Mouse (Mus musculus) MEL (cell line): ENCODE measurements around the gene Igdcc3. TPM values are rescaled to one million over a fixed set of nuclear protein-coding genes. Genes with fewer than 3 reads are reported as not detected.

ENCODE experiments used
- DNase-seq: peaks from one replicate; pipeline ENCODE4 v3.0.0; 2011; ENCODE audit warnings: low read depth, low spot score
- H3K27ac ChIP-seq: 2 replicates; pipeline ENCODE4 v1.5.1; 2012; ENCODE audit warnings: low read depth, mild to moderate bottlenecking, control low read depth, low read length, moderate library complexity; ENCODE audit not compliant: control insufficient read depth
- H3K27me3 ChIP-seq, 2 experiments: fragments of 150-350 bp in 1 of 2; sonication (generic) in 1 of 2; 2 replicates each; pipeline ENCODE4 v1.6.1; 2012; ENCODE audit warnings: low read length in 2 of 2, mild to moderate bottlenecking in 2 of 2, improper control_type of control experiment in 1 of 2, moderate library complexity in 1 of 2; ENCODE audit not compliant: insufficient read depth in 2 of 2, control insufficient read depth in 1 of 2
- H3K36me3 ChIP-seq, 2 experiments: 2 replicates each; pipeline ENCODE4 v1.6.1; 2012 to 2014; ENCODE audit warnings: low read length in 2 of 2, improper control_type of control experiment in 1 of 2, inconsistent platforms in 1 of 2, mild to moderate bottlenecking in 1 of 2; ENCODE audit not compliant: insufficient read depth in 2 of 2, control insufficient read depth in 1 of 2
- H3K4me1 ChIP-seq, 2 experiments: fragments of 150-350 bp in 1 of 2; sonication (generic) in 1 of 2; 2 replicates each; pipeline ENCODE4 v1.6.1; 2012; ENCODE audit warnings: low read length in 2 of 2, improper control_type of control experiment in 1 of 2, mild to moderate bottlenecking in 1 of 2; ENCODE audit not compliant: insufficient read depth in 2 of 2, control insufficient read depth in 1 of 2
- H3K4me3 ChIP-seq, 2 experiments: fragments of 150-350 bp in 1 of 2; sonication (generic) in 1 of 2; 2 replicates each; pipeline ENCODE4 v1.5.1; 2012; ENCODE audit warnings: low read depth in 2 of 2, low read length in 2 of 2, mild to moderate bottlenecking in 2 of 2, moderate library complexity in 2 of 2, control low read depth in 1 of 2, improper control_type of control experiment in 1 of 2; ENCODE audit not compliant: control insufficient read depth in 1 of 2, insufficient read depth in 1 of 2
- H3K79me2 ChIP-seq: 2 replicates; pipeline ENCODE4 v1.6.1; 2012; ENCODE audit warnings: mild to moderate bottlenecking, low read length, moderate library complexity; ENCODE audit not compliant: control insufficient read depth, poor library complexity, insufficient read depth
- H3K9ac ChIP-seq: 2 replicates; pipeline ENCODE4 v1.6.1; 2012; ENCODE audit warnings: low read depth, mild to moderate bottlenecking, control low read depth, low read length, moderate library complexity; ENCODE audit not compliant: control insufficient read depth, poor library complexity, severe bottlenecking
- H3K9me3 ChIP-seq: fragments of 150-350 bp; sonication (generic); replicated peaks from 2 replicates; pipeline ENCODE4 v1.6.1; 2012; ENCODE audit warnings: mild to moderate bottlenecking, low read length, improper control_type of control experiment, moderate library complexity; ENCODE audit not compliant: insufficient read depth
- BHLHE40 ChIP-seq: IDR thresholded peaks from 2 replicates; pipeline ENCODE4 v1.6.1; 2012; ENCODE audit warnings: low read depth, mild to moderate bottlenecking, inconsistent platforms, low read length, improper control_type of control experiment, borderline replicate concordance
- CTCF ChIP-seq, 3 experiments: IDR thresholded peaks in 2 of 3; conservative IDR thresholded peaks in 1 of 3; 2 replicates each; pipeline ENCODE4 v1.5.1; 2011 to 2012; ENCODE audit warnings: low read length in 3 of 3, low read depth in 2 of 3, mild to moderate bottlenecking in 2 of 3, improper control_type of control experiment in 1 of 3, inconsistent platforms in 1 of 3, mixed read lengths in 1 of 3, moderate library complexity in 1 of 3; ENCODE audit not compliant: control insufficient read depth in 1 of 3, insufficient read depth in 1 of 3, poor library complexity in 1 of 3, severe bottlenecking in 1 of 3
- EP300 ChIP-seq, 2 experiments: IDR thresholded peaks; 2 replicates each; pipeline ENCODE4 v1.6.1; 2011; ENCODE audit warnings: improper control_type of control experiment in 2 of 2, low read length in 2 of 2, low read depth in 1 of 2, mild to moderate bottlenecking in 1 of 2
- ETS1 ChIP-seq: IDR thresholded peaks from 2 replicates; pipeline ENCODE4 v1.6.1; 2012; ENCODE audit warnings: low read depth, mild to moderate bottlenecking, inconsistent platforms, low read length, improper control_type of control experiment, moderate library complexity
- GATA1 ChIP-seq: IDR thresholded peaks from 2 replicates; pipeline ENCODE4 v1.6.1; 2011; ENCODE audit warnings: low read depth, low read length, improper control_type of control experiment
- HCFC1 ChIP-seq: IDR thresholded peaks from 2 replicates; pipeline ENCODE4 v1.6.1; 2012; ENCODE audit warnings: low read depth, mild to moderate bottlenecking, inconsistent platforms, low read length, improper control_type of control experiment, moderate library complexity
- MAX ChIP-seq: IDR thresholded peaks from 2 replicates; pipeline ENCODE4 v1.6.1; 2011; ENCODE audit warnings: low read length, improper control_type of control experiment
- MXI1 ChIP-seq: IDR thresholded peaks from 2 replicates; pipeline ENCODE4 v1.6.1; 2011; ENCODE audit warnings: mild to moderate bottlenecking, low read depth, low read length, improper control_type of control experiment
- MYB ChIP-seq: IDR thresholded peaks from 2 replicates; pipeline ENCODE4 v1.6.1; 2011; ENCODE audit warnings: mild to moderate bottlenecking, low read depth, low read length, improper control_type of control experiment
- NRF1 ChIP-seq: IDR thresholded peaks from 2 replicates; pipeline ENCODE4 v1.6.1; 2014; ENCODE audit warnings: low read depth, mild to moderate bottlenecking, inconsistent platforms, low read length, improper control_type of control experiment, moderate library complexity; ENCODE audit not compliant: poor library complexity, insufficient read depth, severe bottlenecking
- POLR2A ChIP-seq, 2 experiments: IDR thresholded peaks; 2 replicates each; pipeline ENCODE4 v1.6.1; 2011 to 2012; ENCODE audit warnings: low read length in 2 of 2, mild to moderate bottlenecking in 2 of 2, control low read depth in 1 of 2, improper control_type of control experiment in 1 of 2, low read depth in 1 of 2, moderate library complexity in 1 of 2; ENCODE audit not compliant: control insufficient read depth in 1 of 2, insufficient read depth in 1 of 2, poor library complexity in 1 of 2
- POLR2AphosphoS2 ChIP-seq: IDR thresholded peaks from 2 replicates; pipeline ENCODE4 v1.6.1; 2011; ENCODE audit warnings: low read length, improper control_type of control experiment
- POLR2AphosphoS5 ChIP-seq: IDR thresholded peaks from 2 replicates; pipeline ENCODE4 v1.6.1; 2012; ENCODE audit warnings: low read depth, borderline replicate concordance, mild to moderate bottlenecking, inconsistent platforms, low read length, moderate library complexity, mixed read lengths
- RCOR1 ChIP-seq: IDR thresholded peaks from 2 replicates; pipeline ENCODE4 v1.6.1; 2012; ENCODE audit warnings: low read depth, mild to moderate bottlenecking, inconsistent platforms, low read length, improper control_type of control experiment
- SIN3A ChIP-seq: IDR thresholded peaks from 2 replicates; pipeline ENCODE4 v1.6.1; 2012; ENCODE audit warnings: low read length, improper control_type of control experiment, inconsistent platforms
- TAL1 ChIP-seq: IDR thresholded peaks from 2 replicates; pipeline ENCODE4 v1.6.1; 2012; ENCODE audit warnings: mild to moderate bottlenecking, inconsistent platforms, low read length, moderate library complexity, mixed read lengths
- TBP ChIP-seq: IDR thresholded peaks from 2 replicates; pipeline ENCODE4 v1.8.0; 2011; ENCODE audit warnings: low read depth, low read length, improper control_type of control experiment
- TCF12 ChIP-seq: IDR thresholded peaks from 2 replicates; pipeline ENCODE4 v1.6.1; 2014; ENCODE audit warnings: low read depth, mild to moderate bottlenecking, inconsistent platforms, low read length, improper control_type of control experiment, moderate library complexity
- UBTF ChIP-seq: IDR thresholded peaks from 2 replicates; pipeline ENCODE4 v1.6.1; 2012; ENCODE audit warnings: low read depth, mild to moderate bottlenecking, inconsistent platforms, low read length, improper control_type of control experiment, moderate library complexity, borderline replicate concordance; ENCODE audit not compliant: insufficient read depth
- USF2 ChIP-seq, 2 experiments: IDR thresholded peaks; 2 replicates each; pipeline ENCODE4 v1.6.1; 2011 to 2012; ENCODE audit warnings: improper control_type of control experiment in 2 of 2, low read length in 2 of 2, borderline replicate concordance in 1 of 2, inconsistent platforms in 1 of 2, low read depth in 1 of 2, mild to moderate bottlenecking in 1 of 2; ENCODE audit not compliant: insufficient read depth in 1 of 2
- ZKSCAN1 ChIP-seq: IDR thresholded peaks from 2 replicates; pipeline ENCODE4 v1.6.1; 2012; ENCODE audit warnings: low read depth, mild to moderate bottlenecking, inconsistent platforms, low read length, improper control_type of control experiment, moderate library complexity
- ZMIZ1 ChIP-seq: IDR thresholded peaks from 2 replicates; pipeline ENCODE4 v1.6.1; 2012; ENCODE audit warnings: low read depth, mild to moderate bottlenecking, inconsistent platforms, low read length, improper control_type of control experiment, moderate library complexity
- ZNF384 ChIP-seq: IDR thresholded peaks from 2 replicates; pipeline ENCODE4 v1.6.1; 2012; ENCODE audit warnings: low read depth, mild to moderate bottlenecking, inconsistent platforms, low read length, improper control_type of control experiment
- polyA plus RNA-seq, 2 experiments: library from polyadenylated mRNA; stranded (reverse) in 1 of 2; unstranded in 1 of 2; fragments of >175 nt in 1 of 2; fragments of >200 nt in 1 of 2; gene quantifications; 2 replicates each; pipeline versions ENCODE4 v1.2.1 to v1.2.4; 2012; ENCODE audit warnings: low replicate concordance in 2 of 2, low read depth in 1 of 2; ENCODE audit not compliant: insufficient read length in 2 of 2, insufficient read depth in 1 of 2, missing spikeins in 1 of 2
- total RNA-seq: library from RNA; depleted of rRNA; stranded (reverse); fragments of 300-350 nt; gene quantifications from 2 replicates; pipeline ENCODE4 v1.2.3, GENCODE M21; 2012

Gene Igdcc3
- total and polyA plus RNA-seq, 3 experiments, result not detected

DNA sequence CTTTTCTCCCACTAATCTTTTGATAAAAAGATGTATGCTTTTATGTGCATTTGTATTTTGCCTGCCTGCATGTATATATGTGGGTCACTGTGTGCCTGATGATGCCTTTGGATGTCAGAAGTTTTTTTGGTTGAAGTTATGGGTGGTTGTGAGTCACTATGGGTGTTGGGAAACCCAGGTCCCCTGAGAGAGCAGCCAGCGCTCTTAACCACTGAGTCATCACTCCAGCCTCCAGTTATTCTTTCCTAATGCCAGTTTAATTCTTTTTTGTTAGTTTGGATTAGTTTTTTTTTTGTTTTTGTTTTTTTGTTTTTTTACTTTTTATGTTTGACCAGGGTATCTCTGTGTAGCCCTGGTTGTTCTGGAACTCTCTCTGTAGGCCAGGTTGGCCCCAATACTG, 59.6 kb downstream of the Igdcc3 start:
- Histone ChIP-seq H3K9ac (no peak overlapping the region), H3K9me3 (no peaks in the 10 kb centered on the region), H3K36me3 (peaks cover 0 to 18% of the 10 kb centered on the region in 2 experiments; a peak in 2 of 4 replicates), H3K27ac (no peak overlapping the region), H3K4me3 (no peak overlapping the region), H3K79me2 (peaks cover 1% of the 10 kb centered on the region; the same call in 1 of the 2 replicates), H3K4me1 (peaks cover 0 to 29% of the 10 kb centered on the region in 2 experiments; a peak in 2 of 4 replicates), H3K27me3 (no peaks in the 10 kb centered on the region)
- DNase-seq, result peak; percentile 75
- TF ChIP-seq RCOR1 (no peak), ZMIZ1 (no peak)

DNA sequence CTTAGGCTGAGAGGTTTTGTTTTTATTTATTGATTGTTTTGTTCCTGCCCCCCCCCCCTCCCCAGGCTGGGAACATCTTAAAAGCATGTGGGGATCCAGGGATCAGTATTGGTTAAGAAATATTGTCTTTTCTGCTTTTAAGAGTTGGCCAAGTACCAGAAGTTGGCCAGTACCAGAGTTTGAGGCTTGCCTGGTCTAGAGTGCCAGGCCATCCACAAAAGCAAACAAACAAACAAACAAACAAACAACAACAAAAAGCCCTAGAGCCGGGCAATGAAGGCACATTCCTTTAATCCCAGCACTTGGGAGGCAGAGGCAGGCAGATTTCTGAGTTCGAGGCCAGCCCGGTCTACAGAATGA, 60.0 kb downstream of the Igdcc3 start:
- Histone ChIP-seq H3K9me3 (no peaks in the 10 kb centered on the region), H3K4me3 (no peak overlapping the region), H3K36me3 (peaks cover 0 to 22% of the 10 kb centered on the region in 2 experiments; a peak in 2 of 4 replicates), H3K27ac (0 out of 2 replicates have a peak overlapping the region, but pooled peaks have one; percentile 9), H3K9ac (no peak overlapping the region), H3K79me2 (peaks cover 1% of the 10 kb centered on the region; the same call in 1 of the 2 replicates), H3K4me1 (peaks cover 0 to 32% of the 10 kb centered on the region in 2 experiments; a peak in 2 of 4 replicates), H3K27me3 (no peaks in the 10 kb centered on the region)
- DNase-seq, result peak; percentile 87
- no peak for TF ChIP-seq NRF1
- no peak for TF ChIP-seq GATA1
- no peak for TF ChIP-seq POLR2AphosphoS2
- TF ChIP-seq RCOR1, result no peak
- no peak for TF ChIP-seq POLR2AphosphoS5
- TF ChIP-seq MYB, result no peak
- no peak for TF ChIP-seq TBP
- no peak for TF ChIP-seq TAL1
- TF ChIP-seq USF2 (IDR thresholded peaks at IDR 0.05; ENCODE audit: borderline replicate concordance in 1 of 2, insufficient read depth in 1 of 2, low read depth in 1 of 2, low read length in 2 of 2), result no peak
- TF ChIP-seq BHLHE40, result no peak

DNA sequence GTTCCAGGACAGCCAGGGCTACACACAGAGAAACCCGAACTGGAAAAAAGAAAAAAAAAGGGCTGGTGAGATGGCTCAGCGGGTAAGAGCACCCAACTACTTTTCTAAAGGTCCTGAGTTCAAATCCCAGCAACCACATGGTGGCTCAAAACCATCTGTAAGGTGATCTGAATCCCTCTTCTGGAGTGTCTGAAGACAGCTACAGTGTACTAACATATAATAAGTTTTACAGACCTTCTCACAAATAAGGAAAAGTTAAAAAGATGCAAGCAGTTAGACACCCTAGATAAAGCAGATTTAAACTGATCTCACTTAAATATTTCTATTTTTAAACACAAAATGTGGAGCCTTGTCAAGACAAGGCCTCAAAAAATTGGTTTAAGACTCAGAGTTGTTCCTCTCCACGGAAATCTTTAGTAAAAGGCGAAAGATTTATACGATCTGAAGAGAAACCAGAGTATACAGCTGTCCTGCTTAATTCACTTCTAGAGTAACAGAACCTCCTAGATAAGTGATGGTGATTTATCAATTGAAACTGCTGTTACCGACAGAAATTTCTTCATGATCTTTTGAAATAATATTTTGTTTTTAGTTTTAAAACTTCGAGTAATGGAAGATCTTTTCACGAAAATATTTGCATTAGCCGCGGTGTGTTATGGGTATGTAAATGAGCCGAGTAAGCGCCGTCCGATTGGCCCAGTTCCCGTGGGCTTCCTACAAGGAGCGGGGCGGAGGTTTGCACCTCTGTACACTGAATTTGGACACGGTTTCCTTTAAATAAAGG, 60.6 kb downstream of the Igdcc3 start:
- Histone ChIP-seq H3K27me3 (no peaks in the 10 kb centered on the region), H3K79me2 (peaks cover 1% of the 10 kb centered on the region; the same call in 1 of the 2 replicates), H3K27ac (peak overlapping the region; percentile 99), H3K9ac (peak overlapping the region; percentile 90), H3K4me1 (peaks cover 0 to 32% of the 10 kb centered on the region in 2 experiments; a peak in 3 of 4 replicates), H3K9me3 (no peaks in the 10 kb centered on the region), H3K4me3 (peak overlapping the region; percentile 49 to 76), H3K36me3 (peaks cover 0 to 27% of the 10 kb centered on the region in 2 experiments; a peak in 2 of 4 replicates)
- peak; percentile 97 for DNase-seq
- TF ChIP-seq ZNF384, result no peak
- no peak for TF ChIP-seq MAX
- TF ChIP-seq MYB, result no peak
- no peak for TF ChIP-seq CTCF (IDR thresholded peaks at IDR 0.05 in 2 of 3, conservative IDR thresholded peaks at IDR 0.05 in 1 of 3; ENCODE audit: control insufficient read depth in 1 of 3, insufficient read depth in 1 of 3, low read depth in 2 of 3, low read length in 3 of 3, poor library complexity in 1 of 3, severe bottlenecking in 1 of 3)
- TF ChIP-seq EP300 (IDR thresholded peaks at IDR 0.05; ENCODE audit: low read depth in 1 of 2, low read length in 2 of 2), result no peak
- peak; percentile 98 for TF ChIP-seq TBP
- no peak for TF ChIP-seq UBTF
- TF ChIP-seq ETS1, result no peak
- TF ChIP-seq POLR2AphosphoS5, result peak; percentile 100; the same call in 1 of the 2 replicates
- TF ChIP-seq TCF12, result no peak
- no peak for TF ChIP-seq SIN3A
- TF ChIP-seq GATA1, result no peak
- no peak for TF ChIP-seq MXI1
- TF ChIP-seq ZKSCAN1, result no peak
- peak; percentile 92 to 96; a peak in 3 of 4 replicates for TF ChIP-seq POLR2A (IDR thresholded peaks at IDR 0.05; ENCODE audit: control insufficient read depth in 1 of 2, insufficient read depth in 1 of 2, low read depth in 1 of 2, low read length in 2 of 2, poor library complexity in 1 of 2)
- no peak for TF ChIP-seq RCOR1
- TF ChIP-seq POLR2AphosphoS2, result no peak
- no peak for TF ChIP-seq HCFC1
